Mouse (Mus musculus): Measurements from ENCODE around the gene Usp8. TPM values are rescaled to one million over a fixed set of nuclear protein-coding genes. Genes with fewer than 3 reads are reported as not detected.

Gene Usp8
- polyA plus RNA-seq (2012; rRNA removed) = 28.0 and 28.8 TPM in 2 replicates

- peak; percentile 99 for DNase-seq (ENCODE audit: low read depth)
- TF ChIP-seq POLR2A (IDR thresholded peaks at IDR 0.05; ENCODE audit: borderline replicate concordance, extremely low read depth, insufficient read depth, insufficient read length, poor library complexity, severe bottlenecking) (no peak; the same call in 1 of the 2 replicates), CTCF (IDR thresholded peaks at IDR 0.05; ENCODE audit: borderline replicate concordance, extremely low read depth, insufficient read depth, insufficient read length) (no peak)
Measured at GRCm38 (mm10) chr2:126706759-126707437, at the start of gene Usp8. Gene Usp8 (plus strand): TSS chr2:126707328.

GRCm38 (mm10) chr2:126663481-126663880 is 43.6 kb upstream of the Usp8 start:
- TF ChIP-seq CTCF (IDR thresholded peaks at IDR 0.05; ENCODE audit: borderline replicate concordance, extremely low read depth, insufficient read depth, insufficient read length) (peak; percentile 36; the same call in 1 of the 2 replicates), POLR2A (IDR thresholded peaks at IDR 0.05; ENCODE audit: borderline replicate concordance, extremely low read depth, insufficient read depth, insufficient read length, poor library complexity, severe bottlenecking) (no peak)
- DNase-seq (ENCODE audit: low read depth) = peak; percentile 80

- TF ChIP-seq CTCF (IDR thresholded peaks at IDR 0.05; ENCODE audit: borderline replicate concordance, extremely low read depth, insufficient read depth, insufficient read length) = no peak
- TF ChIP-seq POLR2A (IDR thresholded peaks at IDR 0.05; ENCODE audit: borderline replicate concordance, extremely low read depth, insufficient read depth, insufficient read length, poor library complexity, severe bottlenecking) = no peak
- no peak for DNase-seq (ENCODE audit: low read depth)
Measured at GRCm38 (mm10) chr2:126665984-126666383, 41.1 kb upstream of the Usp8 start.

GRCm38 (mm10) chr2:126668621-126669252 is 38.4 kb upstream of the Usp8 start:
- DNase-seq (ENCODE audit: low read depth) = no peak

GRCm38 (mm10) chr2:126673317-126674242 is 33.5 kb upstream of the Usp8 start:
- TF ChIP-seq POLR2A (IDR thresholded peaks at IDR 0.05; ENCODE audit: borderline replicate concordance, extremely low read depth, insufficient read depth, insufficient read length, poor library complexity, severe bottlenecking) (no peak), CTCF (IDR thresholded peaks at IDR 0.05; ENCODE audit: borderline replicate concordance, extremely low read depth, insufficient read depth, insufficient read length) (no peak)

More at GRCm38 (mm10) chr2:126668621-126669252, 38.4 kb upstream of the Usp8 start:
- TF ChIP-seq POLR2A (IDR thresholded peaks at IDR 0.05; ENCODE audit: borderline replicate concordance, extremely low read depth, insufficient read depth, insufficient read length, poor library complexity, severe bottlenecking) (no peak), CTCF (IDR thresholded peaks at IDR 0.05; ENCODE audit: borderline replicate concordance, extremely low read depth, insufficient read depth, insufficient read length) (no peak)

GRCm38 (mm10) chr2:126674441-126675168 is 32.5 kb upstream of the Usp8 start:
- peak; percentile 54 for DNase-seq (ENCODE audit: low read depth)

More at GRCm38 (mm10) chr2:126673317-126674242, 33.5 kb upstream of the Usp8 start:
- DNase-seq (ENCODE audit: low read depth) = peak; percentile 7

GRCm38 (mm10) chr2:126675169-126676121 is 31.7 kb upstream of the Usp8 start:
- TF ChIP-seq CTCF (IDR thresholded peaks at IDR 0.05; ENCODE audit: borderline replicate concordance, extremely low read depth, insufficient read depth, insufficient read length) (no peak), POLR2A (IDR thresholded peaks at IDR 0.05; ENCODE audit: borderline replicate concordance, extremely low read depth, insufficient read depth, insufficient read length, poor library complexity, severe bottlenecking) (peak; percentile 98)
- peak; percentile 97 for DNase-seq (ENCODE audit: low read depth)

More at GRCm38 (mm10) chr2:126674441-126675168, 32.5 kb upstream of the Usp8 start:
- TF ChIP-seq CTCF (IDR thresholded peaks at IDR 0.05; ENCODE audit: borderline replicate concordance, extremely low read depth, insufficient read depth, insufficient read length) (no peak), POLR2A (IDR thresholded peaks at IDR 0.05; ENCODE audit: borderline replicate concordance, extremely low read depth, insufficient read depth, insufficient read length, poor library complexity, severe bottlenecking) (no peak)

GRCm38 (mm10) chr2:126676122-126676515 is 31.0 kb upstream of the Usp8 start, which contains the start of gene Gabpb1:
Gene Gabpb1 (minus strand): TSS chr2:126676337.
- TF ChIP-seq POLR2A (IDR thresholded peaks at IDR 0.05; ENCODE audit: borderline replicate concordance, extremely low read depth, insufficient read depth, insufficient read length, poor library complexity, severe bottlenecking) (no peak), CTCF (IDR thresholded peaks at IDR 0.05; ENCODE audit: borderline replicate concordance, extremely low read depth, insufficient read depth, insufficient read length) (no peak)
- no peak for DNase-seq (ENCODE audit: low read depth)

GRCm38 (mm10) chr2:126677366-126677765 is 29.8 kb upstream of the Usp8 start:
- no peak for TF ChIP-seq CTCF (IDR thresholded peaks at IDR 0.05; ENCODE audit: borderline replicate concordance, extremely low read depth, insufficient read depth, insufficient read length)
- TF ChIP-seq POLR2A (IDR thresholded peaks at IDR 0.05; ENCODE audit: borderline replicate concordance, extremely low read depth, insufficient read depth, insufficient read length, poor library complexity, severe bottlenecking) = no peak
- DNase-seq (ENCODE audit: low read depth) = no peak
